Mouse (Mus musculus) liver, embryonic 14.5 days (tissue): ENCODE data around the gene Gm10840. TPM values are rescaled to one million over a fixed set of nuclear protein-coding genes. Genes with fewer than 3 reads are reported as not detected.
"Not testable (repeated sequence)": the region's sequence is repeated elsewhere in the genome, so short reads cannot be mapped to it uniquely, and the experiment has no call there.

ENCODE experiments used
- ATAC-seq: fragments of 200-750 bp; cut with Nextera tagmentation; 2 replicates; pipeline ENCODE4 v1.8.0; 2017; ENCODE audit warnings: moderate number of reproducible peaks, mild to moderate bottlenecking, moderate library complexity; ENCODE audit not compliant: insufficient read depth
- DNase-seq, 3 experiments: peaks; one replicate each; pipeline ENCODE4 v3.0.0-alpha.2; 2012 to 2013; ENCODE audit warnings: low read depth in 3 of 3, low spot score in 3 of 3
- H3K27ac ChIP-seq: fragments of 300-500 bp; sonication (generic); 2 replicates; pipeline ENCODE4 v1.5.1; 2014; ENCODE audit warnings: moderate library complexity, mild to moderate bottlenecking, control low read depth, inconsistent platforms
- H3K27me3 ChIP-seq: fragments of 300-500 bp; sonication (generic); 2 replicates; pipeline ENCODE4 v1.6.1; 2014; ENCODE audit warnings: mild to moderate bottlenecking, low read length, moderate library complexity; ENCODE audit not compliant: control insufficient read depth, insufficient read depth
- H3K36me3 ChIP-seq: fragments of 300-500 bp; sonication (generic); replicated peaks from 2 replicates; pipeline ENCODE4 v1.6.1; 2014; ENCODE audit warnings: low read depth; ENCODE audit not compliant: control insufficient read depth, insufficient read depth
- H3K4me1 ChIP-seq, 2 experiments: fragments of 200-500 bp in 1 of 2; fragments of 300-500 bp in 1 of 2; sonication (generic) in 1 of 2; replicated peaks; 2 replicates each; pipeline ENCODE4 v1.6.1; 2012 to 2014; ENCODE audit warnings: antibody characterized with exemption in 1 of 2, inconsistent platforms in 1 of 2, low read length in 1 of 2; ENCODE audit not compliant: control insufficient read depth in 2 of 2, insufficient read depth in 2 of 2
- H3K4me2 ChIP-seq: fragments of 300-500 bp; sonication (generic); 2 replicates; pipeline ENCODE4 v1.6.1; 2014; ENCODE audit warnings: low read depth, mild to moderate bottlenecking, control low read depth, moderate library complexity
- H3K4me3 ChIP-seq, 2 experiments: fragments of 200-500 bp in 1 of 2; fragments of 300-500 bp in 1 of 2; sonication (generic) in 1 of 2; 2 replicates each; pipeline ENCODE4 v1.5.1; 2012 to 2014; ENCODE audit warnings: low read depth in 2 of 2, low read length in 2 of 2, mild to moderate bottlenecking in 2 of 2, control low read depth in 1 of 2, inconsistent platforms in 1 of 2, moderate library complexity in 1 of 2; ENCODE audit not compliant: insufficient read depth in 1 of 2
- H3K9ac ChIP-seq: fragments of 300-500 bp; sonication (generic); replicated peaks from 2 replicates; pipeline ENCODE4 v1.6.1; 2014; ENCODE audit warnings: mild to moderate bottlenecking, control low read depth, moderate library complexity
- H3K9me3 ChIP-seq: fragments of 300-500 bp; sonication (generic); 2 replicates; pipeline ENCODE4 v1.6.1; 2016; ENCODE audit warnings: low read length, mixed read lengths; ENCODE audit not compliant: control insufficient read depth
- CTCF ChIP-seq: IDR thresholded peaks from 2 replicates; pipeline ENCODE4 v1.5.1; 2016; ENCODE audit warnings: antibody characterized with exemption, low read depth, control low read depth
- EP300 ChIP-seq: IDR thresholded peaks from 2 replicates; pipeline ENCODE4 v1.6.1; 2016; ENCODE audit warnings: antibody characterized with exemption, low read depth
- WGBS: fragments of 180-500 bp; shearing (Covaris S2); extraction: QIAGEN DNeasy Blood & Tissue Kit; methylation state at CpG from one replicate; pipeline ENCODE4 v1.1.7; 2014; ENCODE audit not compliant: insufficient replicate concordance; 5-methylcytosine and 5-hydroxymethylcytosine counted together
- polyA plus RNA-seq, 2 experiments: library from polyadenylated mRNA; depleted of rRNA in 1 of 2; stranded (reverse) in 1 of 2; unstranded in 1 of 2; fragments of >200 nt; fragmentation: Nextera tagmentation in 1 of 2; extraction: Ambion mirVana in 1 of 2; gene quantifications; 2 replicates each; pipeline versions ENCODE4 v1.2.1 to v1.2.3; 2012 to 2014

The Gm10840 gene
- polyA plus RNA-seq, 2 experiments: not detected

DNA sequence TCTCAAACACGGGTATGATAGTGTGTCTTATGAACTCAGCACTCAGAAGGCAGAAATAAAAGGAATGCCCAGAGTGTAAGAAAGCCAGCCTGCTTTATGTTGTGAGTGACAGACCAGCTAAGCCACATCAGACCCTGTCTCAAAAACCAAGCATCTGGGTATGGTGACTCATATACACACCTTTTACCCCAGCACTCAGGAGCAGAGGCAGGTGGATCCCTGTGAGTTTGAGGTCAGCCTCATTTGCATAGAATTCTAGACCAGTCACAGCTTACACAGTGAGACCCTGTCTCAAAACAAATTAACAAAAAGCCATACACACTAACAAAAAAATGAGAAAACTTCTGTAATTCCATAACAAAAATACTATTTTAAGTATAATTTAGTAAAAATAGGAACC lies 34.8 kb upstream of the Gm10840 start:
- Histone ChIP-seq H3K27me3 (no peaks in the 10 kb centered on the region), H3K4me2 (no peak overlapping the region), H3K36me3 (no peaks in the 10 kb centered on the region; the same call in 1 of the 2 replicates), H3K9me3 (no peaks in the 10 kb centered on the region), H3K4me3 (no peak overlapping the region), H3K27ac (no peak overlapping the region), H3K4me1 (peaks cover 0 to 16% of the 10 kb centered on the region in 2 experiments; a peak in 2 of 4 replicates), H3K9ac (no peak overlapping the region)
- WGBS: 38% methylated on average over 1 of the region's 1 CpGs
- ATAC-seq (no peak), DNase-seq (no peak)
- TF ChIP-seq EP300: no peak
- TF ChIP-seq CTCF: no peak

GRCm38 (mm10) chr11:106126727-106127373 lies 33.8 kb upstream of the Gm10840 start:
- not testable (repeated sequence) for H3K9me3 ChIP-seq, H3K27me3 ChIP-seq, H3K4me3 ChIP-seq, H3K9ac ChIP-seq, H3K36me3 ChIP-seq, ATAC-seq, H3K27ac ChIP-seq, DNase-seq, H3K4me2 ChIP-seq
- 89% methylated on average over 4 of the region's 6 CpGs for WGBS
- peaks cover 0 to 16% of the 10 kb centered on the region in 2 experiments; a peak in 2 of 4 replicates for H3K4me1 ChIP-seq

DNA sequence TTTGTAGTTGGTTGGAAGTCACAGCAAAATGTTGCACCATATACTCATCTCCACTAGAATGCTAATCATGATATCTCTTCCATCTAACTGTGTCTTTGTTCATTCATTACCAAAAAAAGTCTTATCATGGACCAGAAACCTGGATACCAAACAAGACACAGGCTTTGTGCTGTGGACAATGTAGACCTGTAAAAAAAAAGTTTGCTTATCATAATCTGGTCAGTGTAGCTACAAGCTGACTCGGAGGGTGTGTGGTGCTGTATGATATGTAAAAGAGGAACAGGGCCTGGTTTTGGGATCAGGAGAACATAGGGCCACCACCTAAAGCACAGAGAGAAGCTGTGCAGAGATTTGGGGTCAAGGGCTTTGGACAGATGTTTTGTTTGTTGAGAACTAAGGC lies 31.2 kb upstream of the Gm10840 start:
- no peak overlapping the region for H3K4me3 ChIP-seq
- H3K36me3 ChIP-seq: no peaks in the 10 kb centered on the region; the same call in 1 of the 2 replicates
- ATAC-seq: peak; percentile 68; the same call in 1 of the 2 replicates
- no peaks in the 10 kb centered on the region for H3K9me3 ChIP-seq
- DNase-seq: peak in 1 of 3 experiments; percentile 12
- TF ChIP-seq EP300: peak; percentile 37
- no peak for TF ChIP-seq CTCF
- H3K27me3 ChIP-seq: no peaks in the 10 kb centered on the region
- H3K4me2 ChIP-seq: no peak overlapping the region
- H3K4me1 ChIP-seq: peaks cover 0 to 7% of the 10 kb centered on the region in 2 experiments; a peak in 2 of 4 replicates
- WGBS: 8% methylated on average over 1 of the region's 1 CpGs
- H3K27ac ChIP-seq: no peak overlapping the region
- H3K9ac ChIP-seq: no peak overlapping the region

GRCm38 (mm10) chr11:106132516-106132915 lies 28.1 kb upstream of the Gm10840 start:
- WGBS: 85% methylated on average over 5 of the region's 5 CpGs
- no peak for ATAC-seq
- no peak overlapping the region for H3K9ac ChIP-seq

GRCm38 (mm10) chr11:106134580-106135528 lies 25.8 kb upstream of the Gm10840 start:
- TF ChIP-seq EP300 (no peak), CTCF (no peak)
- Histone ChIP-seq H3K36me3 (no peaks in the 10 kb centered on the region), H3K9me3 (no peaks in the 10 kb centered on the region), H3K27me3 (no peaks in the 10 kb centered on the region), H3K27ac (peak overlapping the region; percentile 65), H3K4me1 (peaks cover 0 to 8% of the 10 kb centered on the region in 2 experiments; a peak in 3 of 4 replicates), H3K4me2 (peak overlapping the region; percentile 38), H3K9ac (no peak overlapping the region), H3K4me3 (no peak overlapping the region)
- peak in 2 of 3 experiments; percentile 36 to 37 for DNase-seq
- ATAC-seq: peak; percentile 71
- 11% methylated on average over 8 of the region's 8 CpGs for WGBS

More at GRCm38 (mm10) chr11:106132516-106132915, 28.1 kb upstream of the Gm10840 start:
- TF ChIP-seq CTCF: no peak
- no peak for TF ChIP-seq EP300
- H3K27me3 ChIP-seq: no peaks in the 10 kb centered on the region
- no peaks in the 10 kb centered on the region for H3K9me3 ChIP-seq
- no peak overlapping the region for H3K4me2 ChIP-seq
- no peak for DNase-seq
- no peaks in the 10 kb centered on the region for H3K36me3 ChIP-seq
- H3K27ac ChIP-seq: no peak overlapping the region
- H3K4me1 ChIP-seq: peaks cover 0 to 15% of the 10 kb centered on the region in 2 experiments; a peak in 3 of 4 replicates
- no peak overlapping the region for H3K4me3 ChIP-seq
